Mouse (Mus musculus) limb, embryonic 10.5 days (tissue): ENCODE measurements at regions not wholly inside any gene's neighbourhood (a gene's known extent, or its start where the extent isn't known, plus 50 kb on each side); places are given as distances from the start of the nearest gene placed in this dataset.
A peak's percentile ranks its signal among the peaks of the same experiment; 100 is the strongest.

ENCODE experiments used
- DNase-seq: peaks from one replicate; pipeline ENCODE4 v3.0.0-alpha.2; 2017; ENCODE audit warnings: low spot score
- H3K27ac ChIP-seq: fragments of 300-500 bp; sonication (generic); 2 replicates; pipeline ENCODE4 v1.5.1; 2016; ENCODE audit warnings: mild to moderate bottlenecking
- H3K27me3 ChIP-seq: fragments of 300-500 bp; sonication (generic); 2 replicates; pipeline ENCODE4 v1.6.1; 2016; ENCODE audit warnings: low read depth, mild to moderate bottlenecking; ENCODE audit not compliant: poor library complexity, severe bottlenecking
- H3K36me3 ChIP-seq: fragments of 300-500 bp; sonication (generic); 2 replicates; pipeline ENCODE4 v1.6.1; 2016; ENCODE audit warnings: mild to moderate bottlenecking, moderate library complexity
- H3K4me1 ChIP-seq: fragments of 300-500 bp; sonication (generic); 2 replicates; pipeline ENCODE4 v1.6.1; 2016
- H3K4me3 ChIP-seq: fragments of 300-500 bp; sonication (generic); 2 replicates; pipeline ENCODE4 v1.5.1; 2016; ENCODE audit warnings: mild to moderate bottlenecking, moderate library complexity
- H3K9me3 ChIP-seq: fragments of 300-500 bp; sonication (generic); replicated peaks from 2 replicates; pipeline ENCODE4 v1.6.1; 2016; ENCODE audit warnings: mild to moderate bottlenecking
- WGBS: fragments of 180-500 bp; shearing (Covaris S2); methylation state at CpG from one replicate; pipeline ENCODE4 v1.1.7; 2016; 5-methylcytosine and 5-hydroxymethylcytosine counted together

DNA sequence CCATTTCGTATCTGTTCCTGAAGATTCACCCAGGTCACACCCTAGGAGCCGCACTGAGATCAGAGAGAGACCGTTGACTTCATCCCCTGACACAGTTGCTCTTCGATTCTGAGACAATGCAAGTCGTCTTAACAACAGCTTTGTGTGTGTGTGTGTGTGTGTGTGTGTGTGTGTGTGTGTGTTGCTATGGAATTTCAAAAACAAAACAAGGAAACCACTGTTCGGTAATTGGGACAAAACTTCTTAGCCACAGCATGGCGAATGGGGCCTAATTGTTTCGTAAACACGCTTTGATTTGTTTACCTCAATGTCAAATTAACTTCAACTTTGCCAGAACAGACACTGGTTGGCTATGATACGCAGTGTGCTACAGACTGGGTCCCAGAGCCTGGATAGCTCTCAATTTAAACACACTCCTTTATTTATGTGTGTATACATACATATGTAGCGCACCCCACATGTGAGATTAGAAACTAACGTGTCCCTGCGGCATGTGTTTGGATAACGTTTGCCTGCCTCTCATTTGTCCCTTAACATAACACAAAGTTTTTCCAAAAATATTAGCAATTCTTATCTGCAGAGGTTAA lies 176.1 kb upstream of the Spred2 start:
- peaks cover 9% of the 10 kb centered on the region for H3K4me1 ChIP-seq
- H3K27ac ChIP-seq, result no peak overlapping the region
- H3K27me3 ChIP-seq, result 0 out of 2 replicates have a peak, but pooled peaks cover 5% of the 10 kb centered on the region
- no peak overlapping the region for H3K4me3 ChIP-seq
- H3K9me3 ChIP-seq, result no peaks in the 10 kb centered on the region
- WGBS, result 71% methylated on average over 14 of the region's 14 CpGs
- H3K36me3 ChIP-seq, result no peaks in the 10 kb centered on the region
- no peak for DNase-seq

DNA sequence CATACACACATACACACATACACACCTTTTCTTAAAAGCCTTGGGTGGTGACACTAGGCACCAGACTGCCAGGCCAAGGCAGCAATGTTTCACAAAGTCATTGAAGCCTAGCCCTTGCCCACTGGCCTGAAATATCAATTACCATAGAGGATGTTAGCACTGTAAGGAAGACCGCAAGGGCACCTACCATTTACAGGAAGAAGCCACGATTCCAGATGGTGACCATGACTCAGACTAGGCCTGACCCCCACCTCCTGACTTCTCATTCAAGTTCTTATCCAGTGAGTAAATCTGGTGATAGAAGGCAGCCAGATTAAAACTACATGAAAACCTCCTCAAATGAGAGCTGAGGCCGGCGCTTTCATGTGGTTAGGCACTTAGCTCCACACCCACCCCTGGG lies 165.3 kb upstream of the Spred2 start:
- no peak overlapping the region for H3K4me3 ChIP-seq
- H3K4me1 ChIP-seq, result peaks cover 20% of the 10 kb centered on the region
- WGBS, result 93% methylated on average over 4 of the region's 4 CpGs
- no peaks in the 10 kb centered on the region for H3K9me3 ChIP-seq
- peaks cover 52% of the 10 kb centered on the region for H3K27me3 ChIP-seq
- no peaks in the 10 kb centered on the region for H3K36me3 ChIP-seq
- no peak for DNase-seq
- H3K27ac ChIP-seq, result no peak overlapping the region

DNA sequence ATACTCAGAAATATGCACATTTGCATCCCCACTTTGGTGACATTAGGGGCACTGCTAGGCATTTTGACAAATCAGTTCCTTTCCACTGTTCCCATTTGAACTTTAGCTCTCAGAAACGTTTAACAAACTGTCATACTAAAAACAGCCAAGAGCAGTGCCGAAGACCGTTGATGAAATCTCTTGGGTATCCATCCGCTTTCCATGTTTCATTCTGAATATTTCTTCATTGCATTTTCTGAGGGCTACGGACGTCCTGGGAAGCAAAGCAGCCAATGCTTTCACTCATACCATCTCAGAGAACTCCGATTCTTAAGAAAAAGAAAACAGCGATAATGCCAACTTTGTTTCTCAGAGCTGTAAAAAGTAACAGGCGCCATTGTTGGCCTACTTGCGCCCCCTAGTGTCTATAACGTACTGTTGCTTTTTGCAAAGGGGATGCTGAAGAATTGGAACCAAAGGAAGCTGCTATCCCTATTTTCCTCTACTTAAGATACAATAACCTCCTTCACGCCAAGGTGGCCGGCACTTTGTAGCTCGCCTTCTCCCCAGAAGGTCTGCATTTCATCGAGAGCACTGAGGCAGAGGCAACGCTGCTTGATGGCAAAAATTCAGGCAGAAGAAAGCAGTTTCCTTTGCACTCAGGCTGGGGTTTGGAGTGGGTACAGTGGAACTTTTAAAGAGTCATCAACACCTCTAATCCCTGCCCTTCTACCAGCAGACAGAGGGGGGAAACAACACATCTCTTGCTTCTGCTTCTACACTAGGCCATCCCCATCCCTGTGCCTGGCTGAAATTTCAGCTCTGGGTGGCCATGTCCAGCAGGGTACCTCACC lies 163.1 kb upstream of the Spred2 start:
- 17% methylated on average over 16 of the region's 16 CpGs for WGBS
- DNase-seq, result peak; percentile 62
- Histone ChIP-seq H3K36me3 (no peaks in the 10 kb centered on the region), H3K27me3 (peaks cover 52% of the 10 kb centered on the region), H3K4me1 (peaks cover 20% of the 10 kb centered on the region), H3K27ac (peak overlapping the region; percentile 53; the same call in 1 of the 2 replicates), H3K9me3 (no peaks in the 10 kb centered on the region), H3K4me3 (peak overlapping the region; percentile 35)

DNA sequence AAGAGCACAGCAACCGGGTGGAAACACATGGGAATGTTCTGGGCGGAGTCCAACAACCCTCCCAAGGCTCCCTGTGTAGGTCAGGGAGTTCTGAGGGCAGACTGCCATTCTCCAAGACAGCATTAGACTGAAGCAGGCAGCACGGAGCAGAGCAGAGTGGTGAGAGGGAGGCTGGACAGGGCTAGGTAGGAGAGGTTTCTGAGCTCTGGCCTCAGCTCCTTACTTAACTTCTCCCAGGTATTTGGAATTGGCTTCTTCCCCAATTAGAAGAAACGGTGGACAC lies 162.5 kb upstream of the Spred2 start:
- DNase-seq, result no peak
- H3K4me1 ChIP-seq, result peaks cover 20% of the 10 kb centered on the region
- H3K27me3 ChIP-seq, result peaks cover 52% of the 10 kb centered on the region
- H3K36me3 ChIP-seq, result no peaks in the 10 kb centered on the region
- 48% methylated on average over 4 of the region's 4 CpGs for WGBS
- no peaks in the 10 kb centered on the region for H3K9me3 ChIP-seq
- no peak overlapping the region for H3K4me3 ChIP-seq
- peak overlapping the region; percentile 53; the same call in 1 of the 2 replicates for H3K27ac ChIP-seq

DNA sequence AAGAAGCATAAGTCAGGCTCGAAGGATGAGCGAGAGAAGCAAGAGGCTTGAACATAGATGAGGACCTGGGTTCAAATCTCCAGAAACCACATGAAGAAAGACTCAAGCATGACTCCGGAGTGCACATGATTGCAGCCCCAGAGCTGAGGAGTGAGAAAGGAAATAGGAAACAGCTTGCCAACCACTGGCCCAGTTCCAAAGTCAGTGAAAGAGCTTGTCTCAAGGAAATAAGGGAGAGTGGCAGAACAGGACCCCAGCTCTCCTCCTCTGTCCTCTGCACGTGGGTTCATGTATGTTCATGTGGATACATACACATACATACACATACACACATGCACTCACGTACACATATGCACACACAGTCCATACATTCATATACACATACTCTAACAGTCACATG lies 156.9 kb upstream of the Spred2 start:
- no peak overlapping the region for H3K4me3 ChIP-seq
- no peaks in the 10 kb centered on the region for H3K36me3 ChIP-seq
- peaks cover 22% of the 10 kb centered on the region for H3K27me3 ChIP-seq
- H3K4me1 ChIP-seq, result no peaks in the 10 kb centered on the region
- no peak for DNase-seq
- no peaks in the 10 kb centered on the region for H3K9me3 ChIP-seq
- H3K27ac ChIP-seq, result no peak overlapping the region
- 89% methylated on average over 5 of the region's 5 CpGs for WGBS

DNA sequence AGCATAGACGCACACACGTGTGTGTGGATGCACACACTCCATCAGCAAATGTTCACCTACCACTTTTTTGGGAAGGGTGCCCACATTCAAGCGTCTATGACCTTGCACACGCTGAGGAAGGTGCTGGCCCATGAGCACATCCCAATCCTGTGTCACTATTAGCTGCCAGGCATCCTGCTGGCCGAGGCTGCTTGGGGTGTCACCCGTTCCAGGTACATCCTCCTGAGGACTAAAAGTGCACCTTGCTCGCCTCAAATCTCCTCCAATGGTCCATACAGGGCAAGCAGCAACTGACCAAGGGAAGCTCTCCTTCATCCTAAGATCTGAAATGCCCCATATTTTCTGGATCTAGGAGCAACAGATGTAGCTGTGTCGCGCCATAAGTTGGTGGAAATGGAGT lies 156.3 kb upstream of the Spred2 start:
- WGBS, result 90% methylated on average over 9 of the region's 9 CpGs
- peaks cover 16% of the 10 kb centered on the region for H3K27me3 ChIP-seq
- no peaks in the 10 kb centered on the region for H3K9me3 ChIP-seq
- H3K4me3 ChIP-seq, result no peak overlapping the region
- no peaks in the 10 kb centered on the region for H3K36me3 ChIP-seq
- no peak for DNase-seq
- no peak overlapping the region for H3K27ac ChIP-seq
- no peaks in the 10 kb centered on the region for H3K4me1 ChIP-seq

DNA sequence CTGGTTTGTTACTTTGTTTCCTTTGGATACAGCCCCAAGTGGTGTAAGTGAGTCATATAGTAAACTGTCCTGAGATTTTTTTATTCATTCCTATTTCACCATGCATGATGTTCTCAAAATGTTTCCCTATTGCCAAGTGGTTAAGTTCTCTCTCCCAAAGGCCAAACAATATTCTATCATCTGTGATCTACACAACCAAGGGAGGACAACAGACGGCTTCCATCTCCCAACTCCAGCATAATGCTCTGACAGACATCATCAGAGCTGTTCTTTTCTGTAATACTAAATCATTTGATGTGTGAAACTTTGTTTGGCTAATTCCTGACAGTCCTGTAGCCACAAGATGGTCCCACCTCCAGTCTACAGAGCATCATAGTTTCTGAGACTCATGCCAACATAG lies 155.2 kb upstream of the Spred2 start:
- Histone ChIP-seq H3K9me3 (no peaks in the 10 kb centered on the region), H3K27me3 (peaks cover 13% of the 10 kb centered on the region; the same call in 1 of the 2 replicates), H3K4me3 (no peak overlapping the region), H3K36me3 (no peaks in the 10 kb centered on the region), H3K4me1 (peaks cover 2% of the 10 kb centered on the region; the same call in 1 of the 2 replicates), H3K27ac (no peak overlapping the region)
- 93% methylated on average over 1 of the region's 1 CpGs for WGBS
- DNase-seq, result no peak

DNA sequence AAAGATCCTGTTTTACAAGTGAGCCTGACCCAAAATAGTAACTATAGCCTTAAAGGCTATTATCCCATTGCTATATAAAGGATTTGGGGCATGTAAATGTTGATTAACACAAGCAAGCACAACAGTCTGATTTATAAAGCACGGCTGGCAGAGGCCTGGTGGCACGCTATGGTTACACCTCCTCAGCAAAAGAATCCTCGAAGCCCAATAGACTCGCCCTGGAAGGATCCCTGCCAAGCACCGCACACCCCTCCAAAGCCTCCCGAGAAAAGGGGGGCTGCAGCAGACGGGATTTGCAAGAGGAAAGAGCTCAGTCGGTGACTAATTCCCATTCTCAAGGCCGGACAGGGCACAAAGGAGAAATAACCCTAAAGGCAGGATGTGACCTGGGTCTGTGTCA lies 150.2 kb upstream of the Spred2 start:
- Histone ChIP-seq H3K9me3 (no peaks in the 10 kb centered on the region), H3K27me3 (peaks cover 23% of the 10 kb centered on the region; the same call in 1 of the 2 replicates), H3K27ac (no peak overlapping the region), H3K4me1 (peaks cover 15% of the 10 kb centered on the region), H3K36me3 (no peaks in the 10 kb centered on the region), H3K4me3 (no peak overlapping the region)
- DNase-seq, result no peak
- 53% methylated on average over 9 of the region's 9 CpGs for WGBS

DNA sequence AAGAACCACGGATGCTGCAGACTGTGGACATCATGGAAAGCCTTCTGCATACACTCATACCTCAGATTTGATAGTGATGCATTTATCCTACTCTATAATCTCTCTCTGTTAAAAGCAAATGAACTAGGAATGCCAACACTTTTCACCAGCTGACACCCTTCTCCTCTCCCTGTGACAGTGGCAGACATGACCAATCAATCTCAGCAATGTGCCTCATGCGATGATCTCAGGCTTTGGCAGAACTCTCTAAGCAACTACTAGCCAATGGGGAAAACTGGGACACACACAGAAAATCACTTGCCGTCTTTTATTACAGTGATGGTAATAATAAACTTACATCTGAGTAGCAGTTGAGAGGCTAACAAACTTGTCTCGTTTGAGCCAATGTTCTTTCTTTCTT lies 148.4 kb upstream of the Spred2 start:
- Histone ChIP-seq H3K27me3 (peaks cover 29% of the 10 kb centered on the region; the same call in 1 of the 2 replicates), H3K27ac (no peak overlapping the region), H3K4me3 (no peak overlapping the region), H3K9me3 (no peaks in the 10 kb centered on the region), H3K36me3 (no peaks in the 10 kb centered on the region), H3K4me1 (peaks cover 15% of the 10 kb centered on the region)
- no peak for DNase-seq
- 82% methylated on average over 4 of the region's 4 CpGs for WGBS

DNA sequence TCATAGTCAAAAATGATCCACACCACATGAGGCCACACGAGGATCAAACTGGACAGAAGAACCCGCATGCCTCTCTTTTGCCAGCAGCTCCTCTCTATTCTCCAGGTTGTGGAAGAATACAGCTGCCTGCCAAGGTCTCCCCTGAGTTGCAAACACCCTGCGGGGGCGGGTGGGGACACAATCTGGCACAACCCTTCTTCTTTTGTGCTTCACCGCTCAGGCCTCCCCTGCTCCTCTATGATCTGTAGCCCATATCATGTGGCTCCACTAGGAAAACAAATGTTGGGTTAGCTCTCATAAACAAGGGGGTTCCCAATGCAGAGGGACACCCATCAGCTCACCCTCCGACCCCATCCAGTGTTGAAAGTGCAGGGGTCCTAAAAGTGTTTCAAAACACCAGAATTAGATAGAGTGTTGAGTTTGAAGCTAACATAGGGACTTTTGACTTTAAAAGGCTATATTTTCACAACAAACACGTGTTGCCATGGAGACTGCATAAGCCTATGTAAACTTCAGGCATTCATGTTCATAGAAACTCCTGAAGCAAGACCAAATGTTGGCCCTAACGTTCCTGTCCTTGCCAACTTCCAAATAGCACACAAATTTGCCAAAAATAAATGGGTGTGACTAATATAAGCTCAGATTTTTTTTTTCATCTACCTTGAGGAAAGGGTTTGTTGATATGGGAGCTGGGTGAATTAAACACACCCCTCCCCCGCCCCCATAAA lies 147.5 kb upstream of the Spred2 start:
- WGBS, result 87% methylated on average over 9 of the region's 9 CpGs
- Histone ChIP-seq H3K9me3 (no peaks in the 10 kb centered on the region), H3K4me3 (no peak overlapping the region), H3K27ac (no peak overlapping the region), H3K36me3 (no peaks in the 10 kb centered on the region), H3K27me3 (peaks cover 38% of the 10 kb centered on the region; the same call in 1 of the 2 replicates), H3K4me1 (peaks cover 15% of the 10 kb centered on the region)
- no peak for DNase-seq

DNA sequence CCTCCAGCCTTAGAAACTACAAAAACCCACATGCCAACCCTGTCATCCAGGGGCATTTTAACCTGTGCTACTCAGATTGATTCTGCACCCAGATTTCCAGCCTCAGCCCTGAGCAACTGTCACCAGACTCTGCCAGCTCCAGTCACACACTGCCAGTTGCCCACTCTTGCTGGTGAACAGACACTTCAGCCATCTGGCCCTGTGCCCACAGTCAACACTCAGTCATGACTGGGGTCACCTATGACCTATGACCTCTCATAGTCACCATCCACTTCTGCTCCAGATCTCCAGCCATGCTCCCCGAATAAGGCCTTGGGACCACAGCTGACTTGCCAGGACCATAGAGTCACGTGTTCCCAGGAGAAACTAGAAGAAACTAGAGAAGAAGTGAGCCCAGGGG lies 146.0 kb upstream of the Spred2 start:
- 93% methylated on average over 2 of the region's 2 CpGs for WGBS

DNA sequence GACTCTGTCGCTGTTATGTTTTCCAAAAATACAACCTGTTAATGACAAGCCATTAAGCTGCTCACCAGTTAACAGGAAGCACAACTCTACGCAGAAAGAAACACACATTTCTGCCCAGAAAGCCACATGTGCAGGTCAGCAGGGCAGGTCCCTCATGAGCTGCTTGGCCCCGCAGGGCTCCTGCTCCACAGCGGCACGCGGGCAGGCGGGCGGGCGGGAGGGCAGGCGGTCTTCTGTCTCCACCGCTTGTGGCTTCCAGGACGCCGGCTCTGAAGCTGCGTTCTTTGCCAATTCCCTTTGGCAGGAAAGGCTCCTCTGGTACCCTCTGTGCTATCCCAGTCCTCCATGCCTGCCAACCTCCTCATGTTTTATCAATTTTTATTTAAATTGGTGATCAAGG lies 139.1 kb upstream of the Spred2 start:
- Histone ChIP-seq H3K4me1 (peaks cover 10% of the 10 kb centered on the region), H3K27me3 (peaks cover 39% of the 10 kb centered on the region), H3K36me3 (no peaks in the 10 kb centered on the region), H3K27ac (no peak overlapping the region), H3K9me3 (no peaks in the 10 kb centered on the region), H3K4me3 (no peak overlapping the region)
- peak; percentile 66 for DNase-seq
- WGBS, result 42% methylated on average over 14 of the region's 14 CpGs

More for the DNA sequence above, 146.0 kb upstream of the Spred2 start:
- Histone ChIP-seq H3K27me3 (peaks cover 51% of the 10 kb centered on the region), H3K27ac (no peak overlapping the region), H3K9me3 (no peaks in the 10 kb centered on the region), H3K4me3 (no peak overlapping the region), H3K4me1 (peaks cover 15% of the 10 kb centered on the region), H3K36me3 (no peaks in the 10 kb centered on the region)
- no peak for DNase-seq
